Mouse (Mus musculus) CH12.LX (cell line): Measurements from ENCODE around the gene Mul1. TPM values are rescaled to one million over a fixed set of nuclear protein-coding genes. Genes with fewer than 3 reads are reported as not detected.
A peak's percentile ranks its signal among the peaks of the same experiment; 100 is the strongest.

Source experiments
- DNase-seq: peaks from one replicate; pipeline ENCODE4 v3.0.0-alpha.2; 2013; ENCODE audit errors: extremely low read depth
- H3K27ac ChIP-seq: 2 replicates; pipeline ENCODE4 v1.5.1; 2012; ENCODE audit warnings: low read depth, mild to moderate bottlenecking, control low read depth, moderate library complexity; ENCODE audit not compliant: insufficient read depth
- H3K27me3 ChIP-seq: replicated peaks from 2 replicates; pipeline ENCODE3; 2012; ENCODE audit warnings: inconsistent platforms
- H3K36me3 ChIP-seq, 2 experiments: replicated peaks in 1 of 2; 2 replicates each; pipeline versions ENCODE3 to v1.6.1; 2012; ENCODE audit warnings: inconsistent platforms in 1 of 2, low read length in 1 of 2, mild to moderate bottlenecking in 1 of 2, mixed read lengths in 1 of 2, moderate library complexity in 1 of 2; ENCODE audit not compliant: control insufficient read depth in 1 of 2, insufficient read depth in 1 of 2
- H3K4me1 ChIP-seq, 2 experiments: 2 replicates each; pipeline ENCODE4 v1.6.1; 2012; ENCODE audit warnings: inconsistent platforms in 1 of 2, moderate library complexity in 1 of 2; ENCODE audit not compliant: insufficient read depth in 2 of 2, control insufficient read depth in 1 of 2
- H3K4me2 ChIP-seq: 2 replicates; pipeline ENCODE4 v1.6.1; 2012; ENCODE audit warnings: low read depth, mild to moderate bottlenecking, control low read depth; ENCODE audit not compliant: poor library complexity, insufficient read depth, severe bottlenecking
- H3K4me3 ChIP-seq, 3 experiments: fragments of 150-350 bp in 1 of 3; sonication (generic) in 1 of 3; replicated peaks in 1 of 3; 2 replicates each; pipeline versions ENCODE3 to v1.5.1; 2011 to 2012; ENCODE audit warnings: low read depth in 2 of 3, low read length in 2 of 3, mild to moderate bottlenecking in 2 of 3, moderate library complexity in 2 of 3, control low read depth in 1 of 3, improper control_type of control experiment in 1 of 3, inconsistent platforms in 1 of 3, mixed read lengths in 1 of 3; ENCODE audit not compliant: poor library complexity in 1 of 3
- H3K79me2 ChIP-seq: replicated peaks from 2 replicates; pipeline ENCODE4 v1.6.1; 2012; ENCODE audit warnings: mild to moderate bottlenecking, moderate library complexity; ENCODE audit not compliant: control insufficient read depth, poor library complexity, insufficient read depth, severe bottlenecking; ENCODE audit errors: extremely low read depth
- H3K9ac ChIP-seq: 2 replicates; pipeline ENCODE4 v1.6.1; 2012; ENCODE audit warnings: low read depth, mild to moderate bottlenecking, control low read depth, moderate library complexity; ENCODE audit not compliant: insufficient read depth
- H3K9me3 ChIP-seq: replicated peaks from 2 replicates; pipeline ENCODE3; 2012; ENCODE audit warnings: low read length, inconsistent platforms, mixed read lengths
- BHLHE40 ChIP-seq: IDR thresholded peaks from 2 replicates; pipeline ENCODE4 v1.6.1; 2011; ENCODE audit warnings: mild to moderate bottlenecking, low read depth, low read length, improper control_type of control experiment
- CTCF ChIP-seq, 2 experiments: IDR thresholded peaks in 1 of 2; conservative IDR thresholded peaks in 1 of 2; 2 replicates each; pipeline ENCODE4 v1.5.1; 2011 to 2012; ENCODE audit warnings: low read depth in 2 of 2, low read length in 2 of 2, improper control_type of control experiment in 1 of 2, inconsistent platforms in 1 of 2, mild to moderate bottlenecking in 1 of 2, moderate library complexity in 1 of 2
- E2F4 ChIP-seq: IDR thresholded peaks from 2 replicates; pipeline ENCODE4 v1.6.1; 2011; ENCODE audit warnings: low read depth, low read length, improper control_type of control experiment; ENCODE audit not compliant: insufficient replicate concordance
- ELF1 ChIP-seq: IDR thresholded peaks from 2 replicates; pipeline ENCODE4 v1.6.1; 2014; ENCODE audit warnings: low read depth, mild to moderate bottlenecking, inconsistent platforms, low read length, improper control_type of control experiment
- EP300 ChIP-seq: IDR thresholded peaks from 2 replicates; pipeline ENCODE4 v1.6.1; 2011; ENCODE audit warnings: low read length, improper control_type of control experiment
- ETS1 ChIP-seq: conservative IDR thresholded peaks from 2 replicates; pipeline ENCODE4 v1.6.1; 2012; ENCODE audit warnings: low read depth, mild to moderate bottlenecking, inconsistent platforms, low read length, improper control_type of control experiment, moderate library complexity
- GABPA ChIP-seq: IDR thresholded peaks from 2 replicates; pipeline ENCODE4 v1.6.1; 2012; ENCODE audit warnings: low read depth, low read length, improper control_type of control experiment, inconsistent platforms; ENCODE audit not compliant: insufficient replicate concordance
- IRF4 ChIP-seq: IDR thresholded peaks from 2 replicates; pipeline ENCODE4 v1.6.1; 2014; ENCODE audit warnings: low read depth, mild to moderate bottlenecking, inconsistent platforms, low read length, improper control_type of control experiment
- JUN ChIP-seq: IDR thresholded peaks from 2 replicates; pipeline ENCODE4 v1.6.1; 2011; ENCODE audit warnings: low read depth, mild to moderate bottlenecking, low read length, improper control_type of control experiment, moderate library complexity; ENCODE audit not compliant: insufficient read depth
- JUND ChIP-seq: conservative IDR thresholded peaks from 2 replicates; pipeline ENCODE4 v1.6.1; 2011; ENCODE audit warnings: low read depth, low read length, improper control_type of control experiment
- MEF2A ChIP-seq: IDR thresholded peaks from 2 replicates; pipeline ENCODE4 v1.6.1; 2014; ENCODE audit warnings: low read depth, mild to moderate bottlenecking, inconsistent platforms, low read length, improper control_type of control experiment, borderline replicate concordance
- PAX5 ChIP-seq: IDR thresholded peaks from 2 replicates; pipeline ENCODE4 v1.6.1; 2012; ENCODE audit warnings: low read length, inconsistent platforms, mixed read lengths
- POLR2AphosphoS2 ChIP-seq: IDR thresholded peaks from 2 replicates; pipeline ENCODE4 v1.6.1; 2011; ENCODE audit warnings: low read depth, low read length, improper control_type of control experiment
- SIN3A ChIP-seq: IDR thresholded peaks from 2 replicates; pipeline ENCODE4 v1.6.1; 2012; ENCODE audit warnings: low read length, improper control_type of control experiment, inconsistent platforms
- SMC3 ChIP-seq: IDR thresholded peaks from 2 replicates; pipeline ENCODE4 v1.6.1; 2011; ENCODE audit warnings: low read depth, low read length, improper control_type of control experiment
- TBP ChIP-seq: conservative IDR thresholded peaks from 2 replicates; pipeline ENCODE4 v1.6.1; 2011; ENCODE audit warnings: low read depth, low read length, improper control_type of control experiment
- TCF12 ChIP-seq: IDR thresholded peaks from 2 replicates; pipeline ENCODE4 v1.6.1; 2014; ENCODE audit warnings: low read depth, mild to moderate bottlenecking, inconsistent platforms, low read length, improper control_type of control experiment
- USF2 ChIP-seq: conservative IDR thresholded peaks from 2 replicates; pipeline ENCODE4 v1.6.1; 2011; ENCODE audit warnings: low read depth, low read length, improper control_type of control experiment
- ZKSCAN1 ChIP-seq: IDR thresholded peaks from 2 replicates; pipeline ENCODE4 v1.6.1; 2012; ENCODE audit warnings: low read depth, inconsistent platforms, low read length, improper control_type of control experiment, borderline replicate concordance
- ZNF384 ChIP-seq: IDR thresholded peaks from 2 replicates; pipeline ENCODE4 v1.6.1; 2012; ENCODE audit warnings: low read depth, low read length, improper control_type of control experiment, inconsistent platforms
- dilution Hi-C: fragments of 300-500 bp; cut with MboI; formaldehyde crosslinking; loops from 2 replicates; pipeline ENCODE4 v1.14.3; 2020; ENCODE audit warnings: low sequenced_read_pairs; ENCODE audit not compliant: extremely low pct_unique_long_range_greater_than_20kb, extremely low pct_ligation_motif_present
- in situ Hi-C: fragments of 300-500 bp; cut with MboI; formaldehyde crosslinking; loops from 3 replicates; pipeline ENCODE4 v1.14.3; 2019; ENCODE audit warnings: low sequenced_read_pairs, low pct_ligation_motif_present, low pct_unique_long_range_greater_than_20kb, mixed read lengths
- polyA plus RNA-seq: library from polyadenylated mRNA; unstranded; fragments of >175 nt; gene quantifications from 2 replicates; pipeline ENCODE4 v1.2.1, GENCODE M21; 2012; ENCODE audit warnings: low read depth; ENCODE audit not compliant: insufficient read length
- total RNA-seq, 2 experiments: library from RNA; depleted of rRNA; stranded (reverse); fragments of 300-350 nt in 1 of 2; fragments of >200 nt in 1 of 2; gene quantifications; 2 replicates each; pipeline ENCODE4 v1.2.3; 2012 to 2014

The Mul1 gene
- total and polyA plus RNA-seq, 3 experiments: 10.2 to 20.2 (median 12.3) TPM

GRCm38 (mm10) chr4:138404806-138405205, 29.7 kb upstream of the Mul1 start:
- H3K4me3 ChIP-seq: no peak overlapping the region
- no peaks in the 10 kb centered on the region for H3K79me2 ChIP-seq
- DNase-seq: peak; percentile 29
- no peak overlapping the region for H3K27ac ChIP-seq
- no peak overlapping the region for H3K4me2 ChIP-seq
- TF ChIP-seq PAX5: no peak
- TF ChIP-seq USF2: no peak
- TF ChIP-seq BHLHE40: peak; percentile 29; the same call in 1 of the 2 replicates
- 0 out of 2 replicates have a peak, but pooled peaks have one; percentile 12 for TF ChIP-seq SMC3
- TF ChIP-seq ELF1: no peak
- peak; percentile 59 to 67 for TF ChIP-seq CTCF (conservative IDR thresholded peaks at IDR 0.05 in 1 of 2, IDR thresholded peaks at IDR 0.05 in 1 of 2; ENCODE audit: low read depth in 2 of 2, low read length in 2 of 2)
- H3K27me3 ChIP-seq: peaks cover 72% of the 10 kb centered on the region
- H3K9ac ChIP-seq: no peak overlapping the region
- no peaks in the 10 kb centered on the region for H3K36me3 ChIP-seq
- in situ Hi-C loops (loop anchor here (25.0 kb wide), 1 partner anchor 443 kb away; no protein-coding TSS in a partner anchor), dilution Hi-C loops (no loop called here)
- peaks cover 7 to 8% of the 10 kb centered on the region in 2 experiments for H3K4me1 ChIP-seq
- H3K9me3 ChIP-seq: peaks cover 6% of the 10 kb centered on the region

GRCm38 (mm10) chr4:138407479-138408194, 26.8 kb upstream of the Mul1 start:
- H3K4me3 ChIP-seq: no peak overlapping the region
- no peaks in the 10 kb centered on the region for H3K36me3 ChIP-seq
- TF ChIP-seq PAX5: no peak
- peak; percentile 84 for TF ChIP-seq JUN
- TF ChIP-seq ZNF384: peak; percentile 52
- peak; percentile 74 for TF ChIP-seq EP300
- TF ChIP-seq SMC3: no peak
- no peak for TF ChIP-seq GABPA
- TF ChIP-seq IRF4: peak; percentile 91
- TF ChIP-seq TCF12: no peak
- no peak for TF ChIP-seq E2F4
- TF ChIP-seq ETS1: 0 out of 2 replicates have a peak, but pooled peaks have one; percentile 18
- TF ChIP-seq POLR2AphosphoS2: no peak
- no peak for TF ChIP-seq MEF2A
- TF ChIP-seq ZKSCAN1: peak; percentile 54; the same call in 1 of the 2 replicates
- peak; percentile 22; the same call in 1 of the 2 replicates for TF ChIP-seq ELF1
- peak; percentile 89 for TF ChIP-seq JUND
- peak; percentile 81; the same call in 1 of the 2 replicates for TF ChIP-seq TBP
- TF ChIP-seq SIN3A: no peak
- H3K9ac ChIP-seq: no peak overlapping the region
- H3K27ac ChIP-seq: no peak overlapping the region
- in situ Hi-C loops: loop anchor here (25.0 kb wide), 1 partner anchor 445 kb away; no protein-coding TSS in a partner anchor
- dilution Hi-C loops: no loop called here
- H3K79me2 ChIP-seq: no peaks in the 10 kb centered on the region
- peak; percentile 63 for DNase-seq
- peaks cover 6% of the 10 kb centered on the region for H3K9me3 ChIP-seq
- no peak overlapping the region for H3K4me2 ChIP-seq
- peaks cover 79% of the 10 kb centered on the region for H3K27me3 ChIP-seq
- peaks cover 7 to 8% of the 10 kb centered on the region in 2 experiments for H3K4me1 ChIP-seq
